Mouse (Mus musculus): Measurements from ENCODE around the gene Snapin.

DNA sequence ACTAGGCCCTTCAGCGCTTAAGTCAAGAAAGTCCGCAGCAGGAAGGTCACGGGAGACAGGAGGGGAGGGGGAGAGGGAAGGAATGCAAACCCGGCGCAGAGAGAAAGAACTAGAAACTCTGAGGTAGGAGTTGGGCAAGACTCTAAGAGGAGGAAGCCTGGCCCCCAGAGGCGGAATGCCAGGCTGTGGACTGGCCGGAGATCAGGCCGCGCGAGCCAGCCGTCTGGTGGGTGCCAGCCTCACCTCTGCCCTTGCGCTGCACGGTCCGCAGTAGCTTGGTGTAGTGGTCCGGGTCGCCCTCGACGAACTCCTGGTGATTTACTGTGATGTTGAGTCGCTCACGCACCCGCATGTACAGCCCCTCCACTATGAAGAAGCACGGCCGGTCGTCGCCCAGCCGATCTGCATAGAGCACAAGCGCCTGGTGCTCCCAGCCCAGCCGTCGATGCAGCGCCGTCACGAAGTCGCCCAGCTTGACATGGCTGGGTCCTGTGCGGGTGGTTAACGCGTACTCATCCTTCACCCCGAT, 26.2 kb downstream of the Snapin start:
- no peak for TF ChIP-seq CTCF (IDR thresholded peaks at IDR 0.05; ENCODE audit: borderline replicate concordance, extremely low read depth, insufficient read depth, insufficient read length)
- TF ChIP-seq POLR2A (IDR thresholded peaks at IDR 0.05; ENCODE audit: borderline replicate concordance, extremely low read depth, insufficient read depth, insufficient read length, poor library complexity, severe bottlenecking), result no peak
